Mouse (Mus musculus) intestine, postnatal 0 days (tissue): ENCODE results near the gene Thbs1. TPM values are rescaled to one million over a fixed set of nuclear protein-coding genes. Genes with fewer than 3 reads are reported as not detected.
"Not testable (repeated sequence)": the region's sequence is repeated elsewhere in the genome, so short reads cannot be mapped to it uniquely, and the experiment has no call there.

Experiments
- ATAC-seq: fragments of 200-750 bp; cut with Nextera tagmentation; 2 replicates; pipeline ENCODE4 v1.8.0; 2017; ENCODE audit warnings: mild to moderate bottlenecking, moderate TSS enrichment, moderate library complexity
- H3K27ac ChIP-seq: fragments of 300-500 bp; sonication (generic); 2 replicates; pipeline ENCODE4 v1.5.1; 2014; ENCODE audit warnings: mild to moderate bottlenecking, low read depth, low read length, moderate library complexity
- H3K27me3 ChIP-seq: fragments of 300-500 bp; sonication (generic); replicated peaks from 2 replicates; pipeline ENCODE4 v1.6.1; 2014; ENCODE audit warnings: low read length, mixed read lengths; ENCODE audit not compliant: control insufficient read depth, insufficient read depth
- H3K36me3 ChIP-seq: fragments of 300-500 bp; sonication (generic); 2 replicates; pipeline ENCODE4 v1.6.1; 2014; ENCODE audit warnings: mild to moderate bottlenecking, moderate library complexity; ENCODE audit not compliant: control insufficient read depth, insufficient read depth
- H3K4me1 ChIP-seq: fragments of 300-500 bp; sonication (generic); replicated peaks from 2 replicates; pipeline ENCODE4 v1.6.1; 2014; ENCODE audit warnings: antibody characterized with exemption, low read length, mixed read lengths; ENCODE audit not compliant: control insufficient read depth, insufficient read depth
- H3K4me2 ChIP-seq: fragments of 300-500 bp; sonication (generic); replicated peaks from 2 replicates; pipeline ENCODE4 v1.6.1; 2014; ENCODE audit warnings: low read depth, mild to moderate bottlenecking, moderate library complexity
- H3K4me3 ChIP-seq: fragments of 300-500 bp; sonication (generic); 2 replicates; pipeline ENCODE4 v1.5.1; 2014; ENCODE audit warnings: low read depth, low read length
- H3K9ac ChIP-seq: fragments of 300-500 bp; sonication (generic); 2 replicates; pipeline ENCODE4 v1.6.1; 2014; ENCODE audit warnings: mild to moderate bottlenecking, low read depth, low read length
- H3K9me3 ChIP-seq: fragments of 300-500 bp; sonication (generic); 2 replicates; pipeline ENCODE4 v1.6.1; 2016; ENCODE audit warnings: mixed run types; ENCODE audit not compliant: control insufficient read depth
- CTCF ChIP-seq: sonication (generic); IDR thresholded peaks from 2 replicates; pipeline ENCODE4 v1.5.1; 2016; ENCODE audit warnings: low read depth, mild to moderate bottlenecking, control low read depth, antibody characterized with exemption, moderate library complexity
- WGBS: fragments of 180-500 bp; shearing (Covaris S2); extraction: QIAGEN DNeasy Blood & Tissue Kit; methylation state at CpG from one replicate; pipeline ENCODE4 v1.1.7; 2014; 5-methylcytosine and 5-hydroxymethylcytosine counted together
- polyA plus RNA-seq: library from polyadenylated mRNA; unstranded; fragments of >200 nt; fragmentation: Nextera tagmentation; extraction: Ambion mirVana; gene quantifications from 2 replicates; pipeline ENCODE4 v1.2.1, GENCODE M21; 2015

Gene Thbs1
- polyA plus RNA-seq, 1 experiment from 2014 or later = 13.2 TPM

- H3K9me3 ChIP-seq = no peaks in the 10 kb centered on the region
- H3K9ac ChIP-seq = no peak overlapping the region
- no peak overlapping the region for H3K4me2 ChIP-seq
- no peaks in the 10 kb centered on the region for H3K4me1 ChIP-seq
- H3K27ac ChIP-seq = no peak overlapping the region
- no peak for TF ChIP-seq CTCF
- ATAC-seq = no peak
- no peaks in the 10 kb centered on the region for H3K27me3 ChIP-seq
- no peaks in the 10 kb centered on the region for H3K36me3 ChIP-seq
- WGBS = 85% methylated on average over 9 of the region's 9 CpGs
- H3K4me3 ChIP-seq = no peak overlapping the region
Observed at GRCm38 (mm10) chr2:118137071-118137470, 25.4 kb downstream of the Thbs1 start.

GRCm38 (mm10) chr2:118137776-118138175 is 26.1 kb downstream of the Thbs1 start:
- no peak overlapping the region for H3K4me3 ChIP-seq
- ATAC-seq = no peak
- H3K4me1 ChIP-seq = no peaks in the 10 kb centered on the region
- no peak for TF ChIP-seq CTCF
- no peak overlapping the region for H3K4me2 ChIP-seq
- no peak overlapping the region for H3K9ac ChIP-seq
- no peaks in the 10 kb centered on the region for H3K27me3 ChIP-seq
- no peak overlapping the region for H3K27ac ChIP-seq
- WGBS = 82% methylated on average over 2 of the region's 2 CpGs
- H3K9me3 ChIP-seq = no peaks in the 10 kb centered on the region
- H3K36me3 ChIP-seq = no peaks in the 10 kb centered on the region

- Histone ChIP-seq H3K36me3 (no peaks in the 10 kb centered on the region), H3K27me3 (no peaks in the 10 kb centered on the region), H3K9ac (no peak overlapping the region), H3K4me2 (no peak overlapping the region), H3K4me1 (no peaks in the 10 kb centered on the region), H3K27ac (no peak overlapping the region), H3K4me3 (no peak overlapping the region), H3K9me3 (no peaks in the 10 kb centered on the region)
- no peak for ATAC-seq
- 75% methylated on average over 6 of the region's 6 CpGs for WGBS
- no peak for TF ChIP-seq CTCF
Observed at GRCm38 (mm10) chr2:118139261-118139660, 27.6 kb downstream of the Thbs1 start.

- no peaks in the 10 kb centered on the region for H3K36me3 ChIP-seq
- H3K27ac ChIP-seq = no peak overlapping the region
- H3K27me3 ChIP-seq = no peaks in the 10 kb centered on the region
- no peak overlapping the region for H3K4me3 ChIP-seq
- TF ChIP-seq CTCF = no peak
- WGBS = 88% methylated on average over 10 of the region's 10 CpGs
- ATAC-seq = no peak
- no peaks in the 10 kb centered on the region for H3K4me1 ChIP-seq
- no peaks in the 10 kb centered on the region for H3K9me3 ChIP-seq
- H3K9ac ChIP-seq = no peak overlapping the region
- no peak overlapping the region for H3K4me2 ChIP-seq
Observed at GRCm38 (mm10) chr2:118141651-118142050, 30.0 kb downstream of the Thbs1 start.

- H3K27ac ChIP-seq = not testable (repeated sequence)
Observed at GRCm38 (mm10) chr2:118147749-118148148, 36.1 kb downstream of the Thbs1 start.

GRCm38 (mm10) chr2:118148321-118149142 is 36.9 kb downstream of the Thbs1 start:
- Histone ChIP-seq H3K4me1 (no peaks in the 10 kb centered on the region), H3K9ac (no peak overlapping the region), H3K9me3 (no peaks in the 10 kb centered on the region), H3K27ac (no peak overlapping the region), H3K4me2 (no peak overlapping the region), H3K4me3 (no peak overlapping the region), H3K27me3 (no peaks in the 10 kb centered on the region), H3K36me3 (no peaks in the 10 kb centered on the region)
- TF ChIP-seq CTCF = no peak
- 75% methylated on average over 4 of the region's 4 CpGs for WGBS
- ATAC-seq = no peak

More at GRCm38 (mm10) chr2:118147749-118148148, 36.1 kb downstream of the Thbs1 start:
- H3K9me3 ChIP-seq, H3K36me3 ChIP-seq, H3K9ac ChIP-seq, H3K4me3 ChIP-seq, ATAC-seq, H3K27me3 ChIP-seq, H3K4me1 ChIP-seq, H3K4me2 ChIP-seq: not testable (repeated sequence)
- 61% methylated on average over 3 of the region's 3 CpGs for WGBS
